Comparison of ENCODE assay signal across 11 mouse cellular contexts in the genomic region with DNA sequence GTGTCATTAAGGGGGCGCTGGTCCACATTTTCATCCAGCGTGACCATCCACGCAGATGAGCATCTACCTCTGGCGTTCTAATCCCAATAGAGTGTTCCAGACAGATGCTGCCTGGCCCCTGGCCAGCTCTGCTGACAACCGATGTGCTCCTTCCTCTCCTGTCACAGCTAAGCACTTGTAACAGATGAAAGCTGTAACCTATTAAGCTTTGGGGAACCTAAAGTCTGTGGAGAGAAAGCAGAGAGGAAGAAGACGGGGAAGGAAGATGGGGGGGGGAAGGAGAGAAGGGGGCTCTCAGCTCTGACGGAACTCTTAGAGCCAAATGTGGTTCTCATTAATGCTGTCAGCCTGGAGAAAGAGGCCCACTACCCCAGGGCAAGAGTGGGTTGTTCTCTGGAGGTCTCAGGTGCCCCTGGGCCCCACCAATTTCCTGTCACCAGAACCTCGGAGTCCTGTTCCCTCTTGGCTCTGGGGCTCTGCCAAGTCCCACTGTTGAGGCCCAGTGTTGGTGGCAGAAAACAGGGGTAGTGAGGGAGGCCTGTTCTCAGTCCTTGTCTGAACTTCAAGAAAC. TPM values are rescaled to one million over a fixed set of nuclear protein-coding genes. Genes with fewer than 3 reads are reported as not detected.
DNase-seq lines count a peak whose midpoint lies in the region; ATAC-seq and TF ChIP-seq lines count a peak whose summit lies in the region.
"Had no signal": no experiment of that assay in that cellular context is flagged by ENCODE, and none has a peak within 500 bp of the region (broad histone marks: within the 10 kb centered on the region; RNA-seq: fewer than 3 reads in every experiment).

No protein-coding gene starts in this region.

- no peak overlapping the region for H3K4me2 ChIP-seq in liver, postnatal 0 days (ENCODE audit: low read depth, low read length)

- no peak overlapping the region for H3K9ac ChIP-seq in liver, postnatal 0 days (replicated peaks)
- H3K9ac ChIP-seq: forebrain, postnatal 0 days had no signal

- WGBS in heart, embryonic 10.5 days, result 45% methylated on average over 8 of the region's 8 CpGs
- WGBS in liver, postnatal 0 days (ENCODE audit: insufficient replicate concordance), result 46% methylated on average over 8 of the region's 8 CpGs

- DNase-seq in heart, embryonic 10.5 days (ENCODE audit: low spot score), result no peak
- DNase-seq in heart, postnatal 10 days, result no peak
- DNase-seq in liver, result peak; percentile 26
- no peak for DNase-seq in liver, postnatal 0 days
- DNase-seq in embryo, embryonic 9.5 days (ENCODE audit: extremely low spot score), result peak; percentile 54
- no peak for DNase-seq in thymus, postnatal 4 days
- no peak for DNase-seq in Muller cell, postnatal 12 days (ENCODE audit: inconsistent ontology term)
- DNase-seq: forebrain, postnatal 0 days; layer of hippocampus, adult 9-11 months had no signal

- intact Hi-C loops in heart, postnatal 10 days (cut with DNase I), result no loop called here

- H3K27me3 ChIP-seq in heart, embryonic 10.5 days (ENCODE audit: insufficient read depth, poor library complexity, severe bottlenecking), result peaks cover 6% of the 10 kb centered on the region; the same call in 1 of the 2 replicates
- H3K27me3 ChIP-seq in liver, postnatal 0 days (ENCODE audit: insufficient read depth, low read length), result no peaks in the 10 kb centered on the region

- no peaks in the 10 kb centered on the region for H3K9me3 ChIP-seq in heart, embryonic 10.5 days
- H3K9me3 ChIP-seq in liver, postnatal 0 days (ENCODE audit: low read length), result no peaks in the 10 kb centered on the region

- peaks cover 41% of the 10 kb centered on the region for H3K4me1 ChIP-seq in heart, embryonic 10.5 days
- H3K4me1 ChIP-seq in liver, postnatal 0 days (ENCODE audit: insufficient read depth), result peaks cover 8% of the 10 kb centered on the region; the same call in 1 of the 2 replicates

- no peaks in the 10 kb centered on the region for H3K36me3 ChIP-seq in heart, embryonic 10.5 days
- H3K36me3 ChIP-seq in liver, postnatal 0 days (replicated peaks; ENCODE audit: insufficient read depth, low read length), result no peaks in the 10 kb centered on the region

- ATAC-seq in liver, postnatal 0 days, result no peak
- ATAC-seq in megakaryocyte progenitor cell, adult 5-6 weeks (replicated peaks; ENCODE audit: poor library complexity), result peak; percentile 9; the same call in 1 of the 2 replicates
- ATAC-seq: forebrain, postnatal 0 days had no signal

- H3K27ac ChIP-seq in heart, embryonic 10.5 days, result peak overlapping the region; percentile 65
- H3K27ac ChIP-seq in liver, postnatal 0 days (ENCODE audit: low read depth), result no peak overlapping the region

- H3K4me3 ChIP-seq in heart, embryonic 10.5 days, result no peak overlapping the region
- no peak overlapping the region for H3K4me3 ChIP-seq in liver, postnatal 0 days (ENCODE audit: low read depth, low read length)
- H3K4me3 ChIP-seq: myocyte had no signal

- TF ChIP-seq CTCF in liver, postnatal 0 days (IDR thresholded peaks at IDR 0.05; ENCODE audit: low read depth), result no peak

- TF ChIP-seq EP300 in liver, postnatal 0 days (IDR thresholded peaks at IDR 0.05; ENCODE audit: low read depth), result no peak

RNA-seq across cellular contexts. Expression of a gene that starts 34.7 kb away (rescaled TPM):
- polyA plus RNA-seq in heart, embryonic 10.5 days (2016; fragmentation: Nextera tagmentation; extraction: Ambion mirVana), result 0.12 and 0.15 TPM in 2 replicates
- under 1 TPM in 1 of 2 experiments, not detected in 1; 0.45 TPM for total RNA-seq in heart, postnatal 10 days (2021)
- polyA plus RNA-seq in liver, postnatal 0 days (2015; fragmentation: Nextera tagmentation; extraction: Ambion mirVana), result 0.15 TPM in 1 of 2 replicates, not detected in the other
- total RNA-seq in megakaryocyte progenitor cell, adult 5-6 weeks (2015), result not detected in 2 replicates
- not detected in 2 replicates for total RNA-seq in megakaryocyte progenitor cell, adult 5-6 weeks (2017)

Comparison
In these comparisons a context has a peak if more than half of its experiments do, and no peak if none do; other contexts are left out.
1. DNase-seq: peak in liver (single experiment) and embryo, embryonic 9.5 days (single experiment); none in heart, embryonic 10.5 days (single experiment), heart, postnatal 10 days (0 of 2), liver, postnatal 0 days (single experiment), thymus, postnatal 4 days (single experiment) and Muller cell, postnatal 12 days (single experiment).